Mouse (Mus musculus) thymus, postnatal 4 days (tissue): Measurements from ENCODE around the gene Smg1.

ENCODE experiments used
- DNase-seq: peaks from one replicate; pipeline ENCODE4 v3.0.0; 2021

Smg1 gene

GRCm38 (mm10) chr7:118243453-118244385, at the start of gene Smg1:
Gene Smg1, minus strand, starts transcription at chr7:118243670.
- DNase-seq: peak; percentile 100

GRCm38 (mm10) chr7:118283186-118283585, 39.7 kb upstream of the Smg1 start:
- DNase-seq: no peak

GRCm38 (mm10) chr7:118282543-118282942, 39.1 kb upstream of the Smg1 start:
- no peak for DNase-seq

GRCm38 (mm10) chr7:118279521-118279920, 36.1 kb upstream of the Smg1 start:
- DNase-seq: peak; percentile 39

- DNase-seq: no peak
These were observed 34.0 kb upstream of the Smg1 start for GRCm38 (mm10) chr7:118277335-118277910.

GRCm38 (mm10) chr7:118276684-118277334, 33.3 kb upstream of the Smg1 start:
- peak; percentile 13 for DNase-seq

GRCm38 (mm10) chr7:118275265-118275664, 31.8 kb upstream of the Smg1 start:
- DNase-seq: peak; percentile 74

GRCm38 (mm10) chr7:118274851-118275250, 31.4 kb upstream of the Smg1 start:
- DNase-seq: peak; percentile 63

- no peak for DNase-seq
These were observed 30.7 kb upstream of the Smg1 start for GRCm38 (mm10) chr7:118274169-118274568.

- DNase-seq: no peak
These were observed 22.6 kb upstream of the Smg1 start for GRCm38 (mm10) chr7:118266099-118266498.

- no peak for DNase-seq
These were observed 20.1 kb upstream of the Smg1 start for GRCm38 (mm10) chr7:118263606-118264005.

GRCm38 (mm10) chr7:118262409-118262808, 18.9 kb upstream of the Smg1 start:
- peak; percentile 74 for DNase-seq

- peak; percentile 61 for DNase-seq
These were observed 16.3 kb upstream of the Smg1 start for GRCm38 (mm10) chr7:118259676-118260305.

GRCm38 (mm10) chr7:118258451-118258850, 15.0 kb upstream of the Smg1 start:
- DNase-seq: no peak

GRCm38 (mm10) chr7:118256740-118257139, 13.3 kb upstream of the Smg1 start:
- no peak for DNase-seq

GRCm38 (mm10) chr7:118254460-118254859, 11.0 kb upstream of the Smg1 start:
- DNase-seq: peak; percentile 27

- DNase-seq: peak; percentile 54
These were observed 10.5 kb upstream of the Smg1 start for GRCm38 (mm10) chr7:118254015-118254414.

- peak; percentile 28 for DNase-seq
These were observed 9.5 kb upstream of the Smg1 start for GRCm38 (mm10) chr7:118252979-118253378.

GRCm38 (mm10) chr7:118252349-118252748, 8.9 kb upstream of the Smg1 start:
- no peak for DNase-seq

- DNase-seq: no peak
These were observed 8.1 kb upstream of the Smg1 start for GRCm38 (mm10) chr7:118251392-118252170.

GRCm38 (mm10) chr7:118250482-118251160, 7.2 kb upstream of the Smg1 start:
- no peak for DNase-seq

- no peak for DNase-seq
These were observed 6.1 kb upstream of the Smg1 start for GRCm38 (mm10) chr7:118249563-118249962.
